Mouse (Mus musculus) liver, postnatal 0 days (tissue): ENCODE results near the gene Stra6.

Experiments
- CTCF ChIP-seq: sonication (generic); IDR thresholded peaks from 2 replicates; pipeline ENCODE4 v1.5.1; 2016; ENCODE audit warnings: antibody characterized with exemption, low read depth
- EP300 ChIP-seq: IDR thresholded peaks from 2 replicates; pipeline ENCODE4 v1.6.1; 2016; ENCODE audit warnings: antibody characterized with exemption, low read depth, mild to moderate bottlenecking

GRCm38 (mm10) chr9:58103647-58104046 lies 40.1 kb downstream of the Stra6 start:
- TF ChIP-seq CTCF (no peak), EP300 (no peak)
